Mouse (Mus musculus): Measurements from ENCODE around the gene Rbpj. TPM values are rescaled to one million over a fixed set of nuclear protein-coding genes. Genes with fewer than 3 reads are reported as not detected.

Rbpj gene
- total RNA-seq, 2 experiments from 2014 or later: 17.5 to 22.4 TPM

DNA sequence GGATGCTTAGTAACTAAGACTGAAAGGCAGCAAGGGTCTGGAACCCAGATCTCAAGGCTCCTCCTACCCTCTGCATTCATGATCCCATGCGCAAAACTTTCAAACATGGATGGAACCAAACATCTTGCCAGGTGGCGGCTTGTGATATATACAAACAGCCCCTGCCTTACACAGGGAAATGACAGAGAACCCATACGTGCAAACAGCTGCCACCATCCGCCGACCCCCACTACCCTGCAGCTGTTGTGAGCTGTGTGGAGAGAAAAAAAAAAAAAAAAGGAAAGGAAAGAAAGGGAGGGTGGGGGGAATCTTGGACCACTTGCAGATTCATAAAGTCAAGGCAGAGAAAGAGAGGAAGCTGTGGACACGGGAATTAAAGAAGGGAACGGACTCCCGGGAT, 2.4 kb downstream of the Rbpj start:
- no peak for DNase-seq

DNA sequence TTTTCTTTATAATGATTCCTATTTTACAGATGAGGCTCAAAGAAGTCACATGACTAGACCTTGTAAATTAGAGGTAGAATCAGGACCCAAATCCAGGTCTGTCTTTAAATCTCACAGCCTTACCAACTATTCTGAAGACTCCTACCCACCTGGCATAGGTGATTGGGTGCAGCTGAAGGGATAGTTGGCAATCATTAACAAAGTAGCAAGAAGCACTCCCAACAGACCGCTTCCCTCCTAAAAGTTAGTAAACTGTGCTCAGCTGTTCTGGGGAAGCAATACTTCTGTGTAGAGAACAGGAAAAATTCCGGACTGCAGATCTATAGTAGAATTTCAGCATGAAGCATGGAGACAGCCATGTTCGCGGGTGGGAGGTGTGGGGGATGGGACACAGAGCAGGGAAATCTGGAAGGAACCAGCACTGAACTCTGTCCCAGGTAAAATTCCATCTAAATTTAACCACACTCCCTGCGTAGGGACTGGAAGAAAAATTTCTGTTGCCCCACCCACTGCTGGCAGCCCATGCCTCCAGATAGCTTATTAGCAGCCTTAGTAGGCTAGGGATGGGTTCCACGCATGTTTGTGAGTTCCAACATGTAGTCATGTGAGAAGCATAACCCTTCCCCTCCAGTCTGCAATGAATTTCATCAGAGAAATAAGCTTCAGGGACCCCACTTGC, 3.3 kb downstream of the Rbpj start:
- DNase-seq: peak; percentile 69 to 70

DNA sequence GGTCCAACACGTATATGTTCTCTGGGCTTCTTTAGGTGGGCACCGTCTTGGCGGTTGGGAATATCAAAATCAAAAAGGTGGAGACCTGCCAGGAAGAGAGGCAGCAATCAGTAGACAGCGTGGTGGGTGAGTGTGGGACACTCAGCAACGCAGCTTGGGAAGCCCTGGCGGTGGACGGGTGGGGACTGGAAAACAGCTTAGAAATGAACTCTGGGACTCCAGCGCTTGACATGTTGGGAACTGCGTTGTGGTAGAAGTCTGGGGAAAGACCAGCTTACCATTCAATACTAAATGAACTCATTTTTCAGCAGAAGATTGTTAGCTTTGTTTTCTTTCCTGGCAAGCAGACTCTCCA, 3.8 kb downstream of the Rbpj start:
- DNase-seq: no peak

DNA sequence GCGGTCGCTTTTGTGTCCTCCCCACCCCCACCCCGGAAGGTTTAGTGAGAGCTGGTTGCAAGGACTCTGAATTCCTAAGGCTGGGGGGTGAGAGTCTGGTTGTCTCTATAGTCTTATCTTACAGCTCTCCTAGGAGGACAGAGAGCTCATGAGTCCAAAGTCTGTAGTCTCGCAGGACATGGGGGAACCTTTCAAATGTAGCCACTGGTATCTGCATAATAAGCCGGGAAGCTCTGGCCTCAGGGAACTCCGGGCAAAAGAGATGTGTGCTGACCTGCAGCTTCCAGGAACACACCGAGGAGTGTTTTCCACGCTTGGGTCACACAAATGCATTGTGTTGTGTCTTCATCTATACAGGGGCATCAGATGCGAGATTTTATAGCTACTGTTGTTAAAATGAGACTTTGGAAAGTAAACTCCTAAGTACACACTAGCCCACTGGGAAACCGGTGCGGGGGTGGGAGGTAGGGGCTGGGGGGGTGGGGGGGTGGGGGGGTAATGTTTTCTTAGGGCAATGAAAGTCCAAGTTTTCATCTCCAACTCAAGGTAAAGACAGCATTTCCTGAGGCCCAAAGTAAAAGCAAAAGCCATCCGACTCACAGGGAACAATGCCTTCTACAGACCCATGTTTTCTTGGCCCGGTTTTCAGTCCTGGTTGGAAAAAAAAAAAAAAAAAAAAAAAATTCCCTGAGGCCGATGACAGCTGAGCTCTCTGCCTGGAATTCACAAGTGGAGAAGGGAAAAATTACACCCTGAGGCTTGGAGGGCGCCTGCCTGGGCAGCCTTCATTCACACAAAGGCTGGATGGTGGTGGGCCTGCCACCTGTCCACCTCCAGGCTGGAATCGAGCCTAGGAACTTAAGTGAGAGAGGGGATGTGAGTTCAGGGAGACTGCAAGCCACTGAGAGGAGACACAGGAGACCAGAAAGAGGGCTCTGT, 4.5 kb downstream of the Rbpj start:
- DNase-seq: peak; percentile 45 to 60

DNA sequence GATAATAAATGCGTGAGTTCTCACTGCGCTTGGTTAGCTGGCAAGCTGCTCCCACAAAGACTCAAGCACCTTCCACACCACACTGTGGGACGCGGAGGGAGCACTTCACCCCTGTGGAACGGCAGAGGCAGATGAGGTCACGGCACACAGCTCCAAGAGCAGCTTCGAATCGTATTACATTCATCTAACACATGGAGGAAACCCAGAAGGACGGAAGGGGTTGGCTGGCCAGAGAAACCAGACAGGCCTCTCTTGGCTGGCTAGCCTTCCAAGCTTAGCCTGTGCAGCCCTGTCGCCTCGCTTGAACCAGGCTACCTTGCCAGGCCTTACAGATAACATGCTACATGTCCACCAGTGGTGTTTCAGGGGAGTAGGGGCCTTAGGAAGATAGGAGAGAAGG, 6.5 kb downstream of the Rbpj start:
- peak; percentile 75 to 86 for DNase-seq

DNA sequence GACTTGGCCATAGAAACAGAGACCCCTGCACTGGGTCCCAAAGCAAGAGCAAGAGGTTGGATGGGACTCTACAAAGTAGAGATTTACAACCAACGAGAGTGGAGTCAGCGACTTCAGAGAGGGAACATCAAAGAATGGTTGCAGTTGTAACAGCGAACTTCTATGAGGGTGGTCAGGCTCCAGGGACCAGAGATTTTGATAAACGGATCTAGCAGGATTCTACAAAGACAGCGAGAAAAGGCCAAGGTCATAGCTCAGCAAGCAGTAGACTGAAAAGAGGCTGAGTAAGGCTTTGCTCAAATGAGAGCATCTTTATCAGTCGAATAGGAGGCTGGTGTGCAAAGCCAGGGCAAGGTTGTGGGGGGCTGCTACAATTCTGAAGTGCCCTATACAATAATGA, 13.2 kb downstream of the Rbpj start:
- no peak for DNase-seq

DNA sequence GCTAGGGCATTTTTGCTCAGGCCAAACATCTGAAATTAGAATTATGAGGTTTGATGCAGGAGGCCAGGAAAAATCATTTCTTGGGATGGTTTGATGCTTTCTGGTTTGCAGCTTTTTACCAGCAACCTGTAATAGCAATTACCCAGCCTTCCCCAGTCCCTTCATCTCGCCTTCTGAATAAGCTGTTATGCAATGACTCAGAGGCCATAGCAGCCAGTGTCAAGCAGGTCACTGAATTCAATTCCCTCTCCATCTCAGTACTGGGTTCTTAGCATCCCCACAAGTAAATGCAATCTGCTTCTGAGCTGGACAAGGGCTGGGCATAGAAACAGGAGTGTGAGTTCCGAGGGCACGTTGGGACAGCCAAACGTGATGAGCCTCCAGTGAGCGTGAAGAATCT, 13.9 kb downstream of the Rbpj start:
- no peak for DNase-seq

DNA sequence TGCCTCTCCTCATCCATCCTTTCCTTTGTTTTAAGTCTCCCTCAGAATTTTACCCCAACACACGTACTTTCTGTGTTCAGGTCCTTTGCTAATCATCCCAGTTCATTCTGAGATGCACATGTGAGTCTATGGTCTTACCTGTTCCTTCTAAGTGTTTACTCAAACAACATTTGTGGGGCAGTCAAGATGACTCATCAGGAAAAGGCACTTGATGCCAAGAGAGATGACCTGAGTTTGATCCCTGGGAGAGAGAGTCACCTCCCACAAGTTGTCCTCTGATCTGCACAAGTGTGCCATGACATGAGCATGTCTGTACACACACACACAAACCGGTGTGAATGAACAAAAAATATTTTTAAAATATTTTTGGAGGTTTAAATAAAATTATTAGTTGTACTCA, 15.1 kb downstream of the Rbpj start:
- no peak for DNase-seq

DNA sequence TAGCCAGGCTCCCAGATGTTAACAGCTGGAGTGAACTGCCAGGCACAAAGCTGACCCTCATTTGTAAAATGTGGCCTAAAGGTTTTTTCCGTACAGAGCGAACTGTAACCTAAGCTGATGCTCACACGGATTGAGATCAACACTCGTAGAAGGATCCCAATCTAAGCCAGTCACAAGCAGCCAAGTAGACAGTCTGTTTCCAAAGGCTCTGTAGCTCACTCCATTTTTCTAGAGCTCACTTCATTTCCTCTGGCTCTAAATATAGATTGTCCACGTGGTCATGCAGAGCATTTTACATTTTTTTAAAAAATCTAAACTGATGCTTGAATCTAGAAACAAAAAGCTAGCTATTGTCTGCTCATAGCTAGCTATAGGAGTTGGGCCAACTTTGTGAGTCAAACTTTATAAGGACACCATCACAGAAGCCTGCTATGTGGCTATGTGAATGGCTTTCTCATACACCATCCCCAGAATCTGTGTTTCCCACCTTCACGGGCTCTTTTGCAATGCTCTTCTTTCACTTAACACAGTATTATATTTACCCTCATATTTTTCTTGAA, 19.2 kb downstream of the Rbpj start:
- no peak for DNase-seq

DNA sequence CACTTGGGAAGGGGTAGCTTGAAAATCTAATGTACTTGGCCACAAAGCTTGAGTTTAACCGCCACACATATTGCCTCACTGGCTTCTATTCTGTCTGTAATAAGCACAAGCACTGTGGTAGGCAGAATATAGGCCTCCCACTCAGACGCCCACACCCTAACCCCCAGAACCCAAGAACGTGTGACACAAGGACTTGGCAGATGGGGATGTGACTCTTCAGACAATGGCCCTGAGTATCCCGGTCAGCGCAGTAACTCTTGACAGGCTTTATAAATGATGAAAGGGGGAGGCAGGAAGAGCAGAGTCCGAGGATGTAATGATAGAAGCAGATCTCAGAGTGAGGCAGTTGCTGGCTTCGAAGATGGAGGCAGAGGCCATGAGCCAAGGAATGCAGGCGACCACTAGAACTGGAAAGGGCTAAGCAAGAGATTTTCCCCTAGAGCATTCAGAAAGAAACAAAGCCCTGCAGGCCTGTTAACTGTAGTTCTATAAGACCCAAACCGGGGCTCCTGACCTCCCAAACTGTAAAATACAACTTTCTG, 20.1 kb downstream of the Rbpj start:
- DNase-seq: no peak

DNA sequence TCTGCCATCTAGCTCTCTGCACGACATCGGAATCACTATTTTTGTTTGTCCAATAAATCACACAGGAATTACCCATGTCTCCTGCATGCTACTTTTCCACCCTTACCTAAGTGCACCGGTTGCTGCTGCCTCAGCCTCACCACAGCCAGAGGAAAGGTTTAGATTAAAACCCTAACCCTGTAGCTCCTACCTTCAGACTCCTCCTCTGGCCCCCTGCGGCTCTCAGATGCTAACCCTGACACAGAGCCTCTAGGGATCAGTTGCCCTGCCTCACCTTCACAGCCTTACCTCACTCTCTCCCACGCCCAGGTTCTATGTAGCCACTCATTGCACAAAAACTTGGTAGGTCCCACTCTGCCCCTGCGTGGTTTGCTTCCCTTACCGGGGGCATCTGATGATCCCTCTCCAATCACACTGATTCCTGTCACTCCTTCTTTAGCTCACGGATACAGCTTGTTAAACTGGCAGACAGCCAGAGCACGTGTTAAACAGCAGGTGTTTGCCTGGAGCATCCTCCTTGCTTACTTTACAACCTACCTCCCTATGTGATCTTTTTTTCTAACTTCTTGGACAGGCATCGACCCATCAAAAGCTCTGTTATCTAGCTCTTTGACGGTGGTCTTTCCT, 21.1 kb downstream of the Rbpj start:
- no peak for DNase-seq

DNA sequence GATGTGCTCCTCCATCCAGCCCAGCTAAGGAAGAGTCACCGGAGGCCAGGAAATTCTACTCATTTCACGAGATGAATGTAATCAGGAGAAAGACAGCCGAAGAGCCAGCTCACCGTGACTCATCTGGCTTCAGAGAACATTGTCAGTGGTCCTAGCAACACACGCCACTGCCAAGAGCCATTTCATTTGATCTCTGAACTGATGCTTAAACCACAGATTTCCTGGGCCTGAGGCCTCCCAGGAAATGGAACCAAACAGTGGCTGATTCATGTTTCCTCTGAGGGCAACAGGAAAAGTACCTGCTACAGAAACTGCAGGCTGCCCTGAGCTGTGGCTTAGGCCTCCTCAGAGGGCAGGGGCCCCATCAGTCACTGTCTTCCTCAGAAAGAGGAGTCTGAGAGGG, 24.7 kb downstream of the Rbpj start:
- peak in 1 of 2 experiments; percentile 54 for DNase-seq

DNA sequence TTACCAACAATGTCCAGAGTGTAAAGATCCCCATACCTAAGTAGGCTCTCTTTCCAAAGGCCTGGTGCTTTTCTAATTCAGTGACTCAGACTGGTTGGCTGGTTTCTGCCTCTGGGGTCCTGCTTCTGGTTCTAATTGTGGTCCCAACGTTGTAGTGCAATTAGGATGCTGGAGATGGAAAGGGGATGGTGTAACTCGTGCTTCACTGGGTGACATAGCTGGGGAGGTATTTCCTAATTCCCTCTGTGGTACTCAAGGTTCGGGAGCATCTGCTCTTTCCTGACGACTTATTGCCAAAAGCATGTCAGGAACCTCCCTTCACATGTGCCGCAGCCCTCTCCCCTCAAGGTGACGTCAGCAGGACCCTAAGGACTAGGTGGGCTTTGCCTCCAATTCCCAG, 27.8 kb downstream of the Rbpj start:
- DNase-seq: no peak

DNA sequence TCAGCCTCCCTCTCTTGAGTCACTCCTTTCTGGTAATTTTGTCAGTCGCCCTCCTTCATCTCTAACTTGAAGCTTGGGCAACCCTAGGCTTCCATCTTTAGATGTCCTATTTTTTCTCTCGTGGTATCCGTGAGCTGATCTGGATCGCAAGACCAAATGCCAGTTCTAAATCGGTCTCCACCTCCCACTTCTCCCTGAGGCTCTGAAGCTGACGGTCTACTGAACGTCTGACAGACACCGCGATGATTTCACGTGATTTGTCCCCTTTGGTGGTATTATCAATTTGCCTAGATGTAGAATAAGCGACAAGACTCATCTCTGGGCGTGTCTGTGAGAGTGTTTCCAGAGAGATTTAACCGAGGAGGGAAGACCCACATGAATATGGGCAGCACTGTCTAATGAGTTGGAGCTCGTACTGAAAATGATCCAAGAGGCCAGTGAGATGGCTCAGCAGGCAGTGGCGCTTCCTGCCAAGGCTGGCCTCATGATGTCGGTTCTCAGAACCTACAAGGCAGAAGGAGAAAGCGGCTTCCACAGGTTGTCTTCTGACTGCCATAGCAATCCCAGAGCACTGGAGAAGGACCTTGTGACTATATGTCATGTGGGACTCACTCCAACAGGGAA, 28.7 kb downstream of the Rbpj start:
- no peak for DNase-seq

DNA sequence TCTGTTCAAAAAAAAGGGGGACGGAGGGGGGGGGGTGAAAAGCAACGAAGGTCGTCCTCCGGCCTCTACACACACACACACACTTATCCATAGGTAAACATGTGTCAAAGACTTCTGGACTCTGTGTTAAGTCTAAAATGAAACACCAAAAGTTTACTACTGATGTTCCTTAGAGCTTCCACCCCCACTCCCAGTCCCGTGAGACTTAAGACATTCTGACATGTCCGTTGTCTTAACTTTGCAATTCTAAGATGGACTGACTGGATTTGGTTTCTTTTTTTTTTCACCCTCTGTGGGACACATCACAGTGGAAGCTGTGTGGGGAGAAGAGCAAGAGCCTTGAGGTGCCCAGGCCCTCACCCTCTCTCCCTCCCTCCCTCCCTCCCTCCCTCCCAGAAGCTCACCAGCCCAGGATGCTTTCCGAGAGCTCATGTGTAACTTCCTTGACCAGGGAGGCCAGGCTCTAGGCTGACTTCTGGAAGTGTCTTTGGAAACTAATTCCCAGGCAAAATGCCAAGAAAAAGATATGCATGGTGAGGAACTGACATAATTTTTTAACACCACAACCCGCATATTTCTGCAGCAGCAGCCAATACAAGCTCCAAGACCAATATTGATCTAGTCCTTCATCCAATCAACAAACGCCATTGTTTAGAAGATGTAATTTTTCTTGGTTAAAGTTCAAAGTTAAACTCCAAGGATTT, 31.0 kb downstream of the Rbpj start:
- DNase-seq: peak; percentile 79 to 81

DNA sequence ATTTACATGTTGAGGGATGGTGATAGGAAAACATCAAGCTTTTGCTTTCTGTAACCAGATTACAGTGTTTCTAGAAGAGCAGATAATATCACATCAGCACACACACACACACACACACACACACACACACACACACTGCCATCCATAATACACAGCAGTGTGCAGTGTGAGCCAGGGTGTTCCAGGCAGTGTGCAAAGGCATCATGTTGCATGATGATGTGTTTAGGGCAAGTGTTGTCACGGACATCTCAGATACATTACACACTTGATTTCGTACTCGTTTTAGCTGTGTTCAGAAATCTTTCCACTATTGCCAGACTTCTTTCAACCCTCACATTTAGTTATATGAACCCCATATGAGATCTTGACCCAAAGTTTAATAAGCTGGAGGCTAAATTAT, 33.6 kb downstream of the Rbpj start:
- DNase-seq: no peak

DNA sequence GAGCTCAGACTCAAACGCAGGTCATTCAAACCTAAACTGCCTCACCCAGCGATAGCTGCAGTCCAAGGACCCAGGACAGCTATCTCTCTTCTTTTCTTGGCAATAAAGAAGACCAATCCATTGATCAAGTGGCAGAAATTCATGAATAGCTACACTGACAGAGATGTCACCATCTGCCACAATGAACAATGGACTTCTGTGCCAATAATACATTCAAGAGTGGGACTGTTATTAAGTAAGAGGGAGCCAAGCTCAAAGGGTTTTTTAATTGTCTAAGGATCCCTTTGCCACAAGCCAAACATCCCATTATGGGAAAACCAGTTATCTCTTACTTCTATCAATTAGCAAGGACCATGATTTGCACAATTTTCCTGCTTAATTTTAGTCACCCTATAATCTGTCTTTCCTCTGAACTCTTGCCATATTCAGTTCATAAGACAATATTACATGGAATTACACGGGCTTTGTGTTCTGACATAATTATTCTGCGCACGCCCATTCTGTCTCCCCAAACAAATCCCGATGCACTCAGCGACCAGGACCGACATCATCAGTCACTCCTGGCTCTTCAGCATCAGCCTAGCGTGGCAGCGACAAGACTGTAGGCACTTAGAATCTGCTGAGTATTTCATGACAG, 34.7 kb downstream of the Rbpj start:
- no peak for DNase-seq

DNA sequence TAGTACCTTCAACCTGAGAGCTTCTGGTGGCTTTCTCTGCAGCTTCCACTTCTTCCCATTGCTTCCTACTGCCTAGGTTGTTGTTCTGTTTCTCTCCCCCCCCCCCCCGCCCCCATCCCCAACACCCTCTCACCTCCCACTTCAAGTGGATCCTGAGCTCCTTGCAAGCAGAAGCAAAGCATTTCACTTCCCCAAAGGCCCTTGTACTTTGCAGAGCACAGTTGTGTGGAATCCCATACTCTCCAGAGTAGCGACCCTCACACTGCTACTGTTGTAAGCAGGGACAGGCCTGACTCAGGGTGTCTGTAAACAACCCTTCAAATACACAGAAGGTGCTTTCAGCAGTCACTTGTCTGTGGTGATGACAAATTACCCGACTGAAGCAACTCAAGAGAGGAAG, 37.3 kb downstream of the Rbpj start:
- no peak for DNase-seq

DNA sequence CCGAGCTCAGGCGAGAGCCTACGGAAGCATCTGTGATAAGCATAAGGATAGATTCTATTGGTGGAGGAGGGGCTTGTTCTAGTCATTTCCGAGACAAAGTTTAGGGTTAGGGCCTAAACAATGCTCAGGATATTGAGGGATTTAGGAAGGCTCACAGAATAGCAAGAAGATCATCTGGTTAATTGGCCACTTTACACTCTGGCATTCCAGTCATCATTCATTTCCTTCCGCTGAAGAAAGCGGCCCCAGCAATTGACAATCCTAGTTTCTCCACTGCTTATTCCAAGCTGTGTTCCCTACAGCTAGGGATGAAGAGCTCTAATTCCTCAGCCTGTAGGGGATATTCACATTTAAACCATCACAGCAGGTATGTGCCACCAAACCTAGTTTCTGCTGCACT, 39.8 kb downstream of the Rbpj start:
- DNase-seq: no peak

DNA sequence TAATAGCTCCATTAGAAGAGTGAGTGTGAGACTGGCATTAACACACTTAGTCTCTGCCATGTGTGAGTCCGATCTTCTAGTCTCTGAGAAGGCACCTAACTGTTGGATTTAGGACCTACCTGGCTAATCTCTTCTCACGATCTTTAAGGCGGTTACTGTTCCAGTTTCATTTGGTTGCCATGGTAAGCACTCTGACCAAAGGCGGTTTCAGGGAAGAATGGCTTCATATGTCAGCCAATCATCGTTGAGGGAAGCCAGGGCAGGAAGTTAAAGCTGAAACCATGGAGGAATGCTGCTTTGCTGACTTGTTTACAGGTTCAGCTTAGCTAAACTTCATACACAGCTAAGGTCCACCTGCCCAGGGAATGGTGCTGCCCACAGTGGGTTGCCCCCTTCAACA, 41.4 kb downstream of the Rbpj start:
- no peak for DNase-seq

DNA sequence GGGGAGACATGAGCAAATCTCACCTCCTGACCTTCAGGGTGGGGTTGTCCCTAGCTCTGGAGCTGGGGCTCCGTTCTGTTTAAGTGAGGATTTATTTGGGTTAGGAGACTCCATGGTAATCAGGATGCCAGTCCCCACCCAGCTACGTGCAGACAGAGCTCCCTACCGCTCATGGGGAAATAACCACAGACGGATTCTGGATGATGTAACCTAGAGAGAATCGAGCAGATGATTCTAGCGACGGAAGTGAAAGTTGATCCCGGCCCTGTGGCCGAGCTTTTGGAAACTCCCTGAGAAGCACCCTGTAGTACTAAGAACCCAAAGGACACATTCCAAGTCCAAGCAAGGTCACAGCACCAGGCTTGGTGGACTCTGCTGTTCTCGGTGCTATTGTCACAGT, 43.5 kb downstream of the Rbpj start:
- DNase-seq: peak; percentile 57 to 80

Measured in heart, adult 18-20 months (tissue).